Mouse (Mus musculus): ENCODE measurements around the gene Slitrk1.

Slitrk1 gene

DNA sequence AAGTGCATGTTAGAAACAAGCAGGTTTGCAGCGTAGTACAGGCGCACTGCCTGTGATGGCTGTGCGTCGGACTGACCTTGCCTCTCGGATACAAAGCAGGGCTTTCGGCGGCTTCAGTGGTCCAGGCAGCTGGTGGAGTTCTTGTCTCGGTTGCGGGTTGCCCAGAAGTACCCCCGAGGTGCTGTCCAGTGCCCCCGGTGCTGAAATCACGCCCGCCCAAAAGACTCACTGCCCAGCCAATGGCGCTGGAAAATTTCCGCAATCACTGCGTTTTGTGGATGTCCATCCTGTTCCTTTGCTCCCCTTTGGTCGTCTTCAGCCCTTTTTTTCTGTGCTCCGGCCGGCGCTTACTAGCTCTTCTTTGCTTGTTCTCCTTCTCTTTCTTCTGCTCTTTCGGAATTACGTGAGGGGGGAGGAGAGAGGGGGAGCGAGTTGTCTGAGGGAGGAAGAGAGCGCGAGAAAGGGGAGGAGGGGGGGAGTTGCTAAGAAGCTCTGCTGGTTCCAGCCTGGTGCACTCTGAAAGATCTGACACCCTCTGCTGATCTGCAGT, at the start of gene Slitrk1:
TSS of gene Slitrk1 (minus strand) at position 445 of the 550 bp plus-strand sequence.
- peak; percentile 59 for DNase-seq

DNA sequence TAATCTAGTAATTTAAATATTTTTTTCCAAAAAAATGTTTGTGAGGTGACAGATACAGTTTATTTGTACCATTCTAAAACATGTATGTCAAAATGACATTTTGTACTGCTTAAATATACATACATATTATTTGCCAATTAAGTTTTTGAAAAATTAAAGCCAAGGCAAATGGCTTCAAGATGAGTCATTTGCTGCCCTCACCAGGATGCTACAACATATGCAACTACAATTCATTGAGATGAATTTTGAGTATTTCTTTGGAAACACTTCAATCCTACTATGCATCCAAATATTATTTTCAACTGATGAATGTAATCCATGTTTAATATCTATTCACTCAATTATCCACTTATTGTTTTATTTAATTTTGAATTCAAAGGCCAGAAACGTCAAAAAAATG, 21.8 kb upstream of the Slitrk1 start:
- no peak for DNase-seq

DNA sequence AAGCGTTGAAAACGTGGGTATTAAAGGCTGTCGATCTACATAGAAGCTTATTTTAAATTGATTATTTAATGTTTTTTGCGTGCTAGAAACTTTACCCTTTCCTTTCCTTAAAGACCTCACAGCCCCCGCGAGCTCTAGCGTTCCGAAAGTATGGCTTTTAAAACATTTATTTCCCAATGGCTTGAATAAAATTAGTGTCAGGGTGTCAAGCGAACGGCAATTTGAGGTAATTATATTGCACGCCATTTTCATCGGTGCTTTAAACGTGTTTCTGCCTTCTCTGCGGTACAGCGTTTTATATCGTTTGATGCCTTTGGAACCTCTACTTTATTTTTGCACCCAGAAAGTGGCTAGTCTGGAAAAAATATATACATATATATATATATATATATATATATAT, 378 bp upstream of the Slitrk1 start:
- DNase-seq: no peak

DNA sequence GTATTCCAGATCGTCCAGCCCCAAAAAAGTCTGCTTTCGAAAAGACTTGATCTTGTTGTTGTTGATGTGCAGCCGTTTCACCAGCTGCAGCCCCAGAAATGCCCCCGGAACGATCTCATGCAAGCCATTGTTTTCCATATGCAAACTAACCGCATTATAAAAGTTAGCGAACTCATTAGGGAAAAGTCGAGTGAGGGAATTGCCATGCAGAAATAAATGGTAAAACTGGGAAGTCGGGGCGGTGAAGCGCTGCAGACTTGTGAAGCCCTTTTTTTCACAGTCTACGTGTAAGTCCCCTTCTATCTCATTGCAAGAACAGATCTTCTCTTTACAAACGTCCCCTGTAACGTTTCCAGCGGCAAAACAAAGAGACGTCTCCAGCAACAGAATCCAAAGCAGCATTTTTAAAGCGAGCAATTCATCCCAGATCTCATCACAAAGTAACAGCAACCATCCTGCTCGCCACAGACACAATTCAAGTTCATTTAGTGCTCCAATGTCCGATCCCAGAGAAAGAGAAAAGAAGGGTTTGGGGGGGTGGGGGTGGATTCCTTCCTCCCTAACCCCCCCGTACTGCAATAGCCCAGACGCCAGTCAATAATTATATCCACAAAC, 975 bp downstream of the Slitrk1 start:
- no peak for DNase-seq

DNA sequence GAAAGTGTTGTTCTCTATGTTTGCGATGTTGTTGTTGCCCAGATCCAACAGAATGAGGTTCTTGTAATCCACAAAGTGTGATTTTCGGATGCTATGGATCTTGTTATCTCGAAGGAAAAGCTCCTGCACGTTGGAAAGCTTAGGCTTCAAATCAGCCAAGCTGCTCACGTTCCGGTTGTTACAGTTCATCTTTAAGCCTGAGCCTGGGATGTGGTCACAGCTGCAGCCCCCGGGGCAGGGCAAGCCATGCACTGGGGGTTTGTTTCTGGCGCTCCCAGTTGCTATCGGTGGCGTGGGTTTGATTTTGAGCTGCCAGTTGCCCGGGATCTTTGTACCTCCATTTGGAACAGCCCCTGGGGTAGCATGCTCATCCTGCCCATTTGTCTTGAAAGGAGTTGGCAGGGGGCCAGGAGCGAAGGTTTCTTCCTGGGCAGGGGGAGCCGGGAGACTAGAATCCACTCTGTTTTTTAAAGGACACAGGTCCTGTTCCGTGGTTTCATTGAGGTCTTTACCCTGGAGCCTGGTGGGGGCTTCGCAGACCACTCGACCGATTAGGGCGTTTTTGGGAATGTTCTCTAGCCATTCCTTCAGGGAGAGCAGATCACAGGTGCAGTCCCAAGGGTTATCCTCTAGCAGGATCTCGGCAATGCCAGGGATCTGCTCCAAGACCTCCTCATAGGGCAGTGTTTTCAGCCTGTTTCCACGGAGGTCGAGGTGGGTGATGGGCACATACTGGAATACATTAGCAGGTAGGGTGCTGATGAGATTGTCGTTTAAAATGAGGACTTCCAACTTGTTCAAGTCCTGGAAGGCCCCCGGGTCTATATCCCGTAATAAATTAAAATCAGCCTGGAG, 1.7 kb downstream of the Slitrk1 start:
- peak; percentile 76 for DNase-seq

DNA sequence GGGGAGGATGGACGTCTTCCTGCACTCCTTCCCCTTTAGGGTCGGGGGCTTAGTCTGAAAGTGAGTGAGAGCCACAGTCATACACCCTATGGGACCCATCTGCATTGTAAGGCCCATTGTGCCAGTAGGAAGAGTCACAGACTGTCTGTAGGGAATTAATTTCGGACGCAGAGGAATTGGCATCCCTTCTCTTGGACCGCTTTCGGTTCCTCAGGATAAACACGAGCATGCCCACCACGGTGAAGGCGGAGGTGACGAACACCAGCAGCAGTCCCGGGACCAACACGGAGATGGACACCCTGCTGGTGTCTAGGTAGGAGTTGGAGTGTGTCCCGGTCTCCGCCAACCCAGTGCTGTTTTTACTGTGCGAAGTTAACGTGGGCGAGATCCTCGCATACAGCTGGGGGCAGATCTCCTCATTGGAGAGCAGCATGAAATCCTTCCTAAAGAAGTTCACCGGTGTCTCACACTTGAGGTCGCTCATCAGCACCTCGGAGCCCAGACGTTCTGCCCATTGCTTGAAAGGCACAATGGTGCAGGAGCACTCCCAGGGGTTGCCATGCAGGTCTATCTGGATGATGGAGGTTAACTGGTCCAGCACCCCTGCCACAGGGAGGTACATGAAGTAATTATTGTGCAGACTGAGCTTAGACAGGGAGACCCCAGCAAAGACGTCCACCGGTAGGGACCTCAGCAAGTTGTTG, 2.7 kb downstream of the Slitrk1 start:
- DNase-seq: peak; percentile 60

DNA sequence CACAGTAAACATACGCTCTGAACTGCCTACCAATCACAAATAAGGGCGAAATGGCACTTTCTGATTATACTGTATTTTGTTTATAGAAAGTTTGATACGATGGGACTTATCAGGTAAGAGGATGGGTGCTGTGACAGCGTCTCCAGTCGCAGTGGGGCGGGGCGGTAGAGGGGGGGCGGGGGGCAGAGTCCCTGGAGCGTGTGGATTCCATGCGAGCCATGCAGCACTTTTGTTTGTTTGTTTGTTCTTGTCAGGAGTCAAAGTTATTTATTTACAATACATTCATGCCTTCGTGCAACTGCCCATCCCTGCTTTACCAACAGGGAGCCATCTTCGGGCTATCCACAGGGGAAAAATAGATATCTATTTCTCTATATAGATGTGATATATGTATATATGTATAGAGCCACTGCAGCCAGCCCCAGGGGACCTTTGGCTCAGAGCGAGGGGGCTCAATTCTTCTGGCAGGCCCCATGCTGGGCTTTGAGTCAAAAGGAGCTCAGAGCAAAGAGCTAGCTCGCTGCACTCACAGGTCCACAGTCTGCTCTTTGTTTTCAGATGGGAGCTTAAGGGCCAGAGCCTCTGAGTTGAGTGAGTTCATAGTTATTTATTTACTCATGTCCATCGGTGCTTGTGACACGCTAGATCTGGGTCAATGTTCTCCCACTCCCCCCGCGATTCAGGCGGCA, 3.4 kb downstream of the Slitrk1 start:
- peak; percentile 7 for DNase-seq

DNA sequence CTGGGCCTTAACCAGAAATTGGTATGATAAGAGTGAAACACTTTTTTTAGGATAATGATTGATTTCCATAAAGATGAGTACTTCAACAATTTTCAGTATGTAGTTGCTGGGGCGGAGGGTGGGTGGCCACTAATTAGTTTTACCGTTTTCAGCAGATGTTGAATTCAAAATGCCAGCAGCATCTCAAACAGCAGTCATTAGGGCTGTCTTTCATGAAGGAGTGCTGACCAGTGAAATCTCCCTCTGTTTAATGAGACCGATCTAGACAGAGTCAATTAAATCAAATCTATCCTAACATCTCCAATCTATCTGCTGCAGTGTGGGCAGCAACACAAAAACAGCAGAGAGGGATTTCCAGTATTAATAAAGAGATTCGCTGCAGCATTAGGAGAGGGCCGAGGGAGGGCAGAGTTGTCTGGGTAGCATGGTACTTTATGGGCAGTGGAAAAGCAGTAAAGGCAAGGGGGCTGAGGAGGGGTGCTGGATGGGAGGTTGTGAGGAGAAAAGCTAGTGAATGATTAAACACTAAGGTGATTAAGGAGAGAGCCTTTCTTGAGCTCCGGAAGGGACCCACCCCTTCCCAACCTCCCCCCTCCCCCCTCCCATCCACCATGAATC, 4.5 kb downstream of the Slitrk1 start:
- DNase-seq: no peak

- DNase-seq: no peak
Measured at GRCm38 (mm10) chr14:108898601-108899000, 15.4 kb downstream of the Slitrk1 start.

- DNase-seq: no peak
Measured at GRCm38 (mm10) chr14:108895456-108895855, 18.5 kb downstream of the Slitrk1 start.

- no peak for DNase-seq
Measured at GRCm38 (mm10) chr14:108867816-108868215, 46.1 kb downstream of the Slitrk1 start.

GRCm38 (mm10) chr14:108864631-108865030, 49.3 kb downstream of the Slitrk1 start:
- DNase-seq: no peak

- DNase-seq: no peak
Measured at GRCm38 (mm10) chr14:108859310-108859709, 54.6 kb downstream of the Slitrk1 start.
